Mouse (Mus musculus): ENCODE measurements at regions not wholly inside any gene's neighbourhood (a gene's known extent, or its start where the extent isn't known, plus 50 kb on each side); places are given as distances from the start of the nearest gene placed in this dataset.

GRCm38 (mm10) chr2:149742661-149743060, 86.3 kb upstream of the Syndig1 start:
- Histone ChIP-seq H3K4me3 (ENCODE audit: control insufficient read depth in 1 of 2, insufficient read depth in 1 of 2, low read depth in 2 of 2, low read length in 2 of 2) (no peak overlapping the region), H3K79me2 (ENCODE audit: control insufficient read depth, insufficient read depth, low read length, poor library complexity) (no peaks in the 10 kb centered on the region), H3K36me3 (ENCODE audit: control insufficient read depth in 1 of 2, insufficient read depth in 2 of 2, low read length in 2 of 2) (no peaks in the 10 kb centered on the region), H3K27ac (ENCODE audit: control insufficient read depth, low read depth, low read length) (no peak overlapping the region), H3K9ac (ENCODE audit: control insufficient read depth, low read depth, low read length, poor library complexity, severe bottlenecking) (no peak overlapping the region), H3K9me3 (replicated peaks; ENCODE audit: insufficient read depth, low read length) (no peaks in the 10 kb centered on the region), H3K27me3 (ENCODE audit: control insufficient read depth in 1 of 2, insufficient read depth in 2 of 2, low read length in 2 of 2) (no peaks in the 10 kb centered on the region), H3K4me1 (ENCODE audit: control insufficient read depth in 1 of 2, insufficient read depth in 2 of 2, low read length in 2 of 2) (no peaks in the 10 kb centered on the region)
- TF ChIP-seq GABPA (IDR thresholded peaks at IDR 0.05; ENCODE audit: low read depth, low read length), result no peak
- TF ChIP-seq MYC (IDR thresholded peaks at IDR 0.05; ENCODE audit: low read depth, low read length), result no peak
- no peak for DNase-seq (ENCODE audit: low read depth, low spot score)

GRCm38 (mm10) chr2:149748240-149748822, 80.7 kb upstream of the Syndig1 start:
- TF ChIP-seq USF2 (IDR thresholded peaks at IDR 0.05; ENCODE audit: borderline replicate concordance in 1 of 2, insufficient read depth in 1 of 2, low read depth in 1 of 2, low read length in 2 of 2) (no peak), MAX (IDR thresholded peaks at IDR 0.05; ENCODE audit: low read length) (no peak), TCF12 (IDR thresholded peaks at IDR 0.05; ENCODE audit: low read depth, low read length) (no peak), JUND (IDR thresholded peaks at IDR 0.05; ENCODE audit: low read depth, low read length) (no peak), USF1 (IDR thresholded peaks at IDR 0.05; ENCODE audit: low read depth, low read length) (no peak)
- no peak overlapping the region for H3K9ac ChIP-seq (ENCODE audit: control insufficient read depth, low read depth, low read length, poor library complexity, severe bottlenecking)
- no peaks in the 10 kb centered on the region for H3K4me1 ChIP-seq (ENCODE audit: control insufficient read depth in 1 of 2, insufficient read depth in 2 of 2, low read length in 2 of 2)
- H3K27ac ChIP-seq (ENCODE audit: control insufficient read depth, low read depth, low read length), result no peak overlapping the region
- no peaks in the 10 kb centered on the region for H3K9me3 ChIP-seq (replicated peaks; ENCODE audit: insufficient read depth, low read length)
- H3K4me3 ChIP-seq (ENCODE audit: control insufficient read depth in 1 of 2, insufficient read depth in 1 of 2, low read depth in 2 of 2, low read length in 2 of 2), result no peak overlapping the region
- H3K79me2 ChIP-seq (ENCODE audit: control insufficient read depth, insufficient read depth, low read length, poor library complexity), result no peaks in the 10 kb centered on the region
- no peaks in the 10 kb centered on the region for H3K27me3 ChIP-seq (ENCODE audit: control insufficient read depth in 1 of 2, insufficient read depth in 2 of 2, low read length in 2 of 2)
- H3K36me3 ChIP-seq (ENCODE audit: control insufficient read depth in 1 of 2, insufficient read depth in 2 of 2, low read length in 2 of 2), result no peaks in the 10 kb centered on the region
- no peak for DNase-seq (ENCODE audit: low read depth, low spot score)

- Histone ChIP-seq H3K36me3 (ENCODE audit: control insufficient read depth in 1 of 2, insufficient read depth in 2 of 2, low read length in 2 of 2) (no peaks in the 10 kb centered on the region), H3K79me2 (ENCODE audit: control insufficient read depth, insufficient read depth, low read length, poor library complexity) (no peaks in the 10 kb centered on the region), H3K4me1 (ENCODE audit: control insufficient read depth in 1 of 2, insufficient read depth in 2 of 2, low read length in 2 of 2) (no peaks in the 10 kb centered on the region), H3K9ac (ENCODE audit: control insufficient read depth, low read depth, low read length, poor library complexity, severe bottlenecking) (no peak overlapping the region), H3K27ac (ENCODE audit: control insufficient read depth, low read depth, low read length) (no peak overlapping the region), H3K4me3 (ENCODE audit: control insufficient read depth in 1 of 2, insufficient read depth in 1 of 2, low read depth in 2 of 2, low read length in 2 of 2) (no peak overlapping the region), H3K27me3 (ENCODE audit: control insufficient read depth in 1 of 2, insufficient read depth in 2 of 2, low read length in 2 of 2) (no peaks in the 10 kb centered on the region), H3K9me3 (replicated peaks; ENCODE audit: insufficient read depth, low read length) (no peaks in the 10 kb centered on the region)
- DNase-seq (ENCODE audit: low read depth, low spot score), result no peak
- TF ChIP-seq EP300 (IDR thresholded peaks at IDR 0.05; ENCODE audit: low read depth in 1 of 2, low read length in 2 of 2) (no peak), CHD1 (IDR thresholded peaks at IDR 0.05; ENCODE audit: low read depth, low read length) (no peak), NELFE (IDR thresholded peaks at IDR 0.05; ENCODE audit: low read depth, low read length) (no peak), ZNF384 (IDR thresholded peaks at IDR 0.05; ENCODE audit: low read depth, low read length) (no peak), JUND (IDR thresholded peaks at IDR 0.05; ENCODE audit: low read depth, low read length) (no peak), HCFC1 (IDR thresholded peaks at IDR 0.05; ENCODE audit: low read depth, low read length) (no peak), ZKSCAN1 (IDR thresholded peaks at IDR 0.05; ENCODE audit: low read depth, low read length) (no peak), NRF1 (IDR thresholded peaks at IDR 0.05; ENCODE audit: insufficient read depth, low read depth, low read length, poor library complexity, severe bottlenecking) (no peak), MEF2A (IDR thresholded peaks at IDR 0.05; ENCODE audit: extremely low read depth, insufficient replicate concordance, low read depth, low read length, poor library complexity, severe bottlenecking) (no peak)
Measured at GRCm38 (mm10) chr2:149759151-149759550, 69.9 kb upstream of the Syndig1 start.

All from MEL (cell line).